Mouse (Mus musculus) heart, adult 8-10 months (tissue): ENCODE data around the gene Zeb2. TPM values are rescaled to one million over a fixed set of nuclear protein-coding genes. Genes with fewer than 3 reads are reported as not detected.
"Not testable (repeated sequence)": the region's sequence is repeated elsewhere in the genome, so short reads cannot be mapped to it uniquely, and the experiment has no call there.

Experiments used
- DNase-seq: peaks from one replicate; pipeline ENCODE4 v3.0.0; 2022; ENCODE audit warnings: low spot score
- total RNA-seq, 4 experiments: library from RNA; stranded (reverse); gene quantifications; 2 replicates each; pipeline ENCODE4 v1.2.4; 2022

Gene Zeb2
- total RNA-seq, 4 experiments from 2014 or later, result 41.1 to 54.9 (median 50.8) TPM

DNA sequence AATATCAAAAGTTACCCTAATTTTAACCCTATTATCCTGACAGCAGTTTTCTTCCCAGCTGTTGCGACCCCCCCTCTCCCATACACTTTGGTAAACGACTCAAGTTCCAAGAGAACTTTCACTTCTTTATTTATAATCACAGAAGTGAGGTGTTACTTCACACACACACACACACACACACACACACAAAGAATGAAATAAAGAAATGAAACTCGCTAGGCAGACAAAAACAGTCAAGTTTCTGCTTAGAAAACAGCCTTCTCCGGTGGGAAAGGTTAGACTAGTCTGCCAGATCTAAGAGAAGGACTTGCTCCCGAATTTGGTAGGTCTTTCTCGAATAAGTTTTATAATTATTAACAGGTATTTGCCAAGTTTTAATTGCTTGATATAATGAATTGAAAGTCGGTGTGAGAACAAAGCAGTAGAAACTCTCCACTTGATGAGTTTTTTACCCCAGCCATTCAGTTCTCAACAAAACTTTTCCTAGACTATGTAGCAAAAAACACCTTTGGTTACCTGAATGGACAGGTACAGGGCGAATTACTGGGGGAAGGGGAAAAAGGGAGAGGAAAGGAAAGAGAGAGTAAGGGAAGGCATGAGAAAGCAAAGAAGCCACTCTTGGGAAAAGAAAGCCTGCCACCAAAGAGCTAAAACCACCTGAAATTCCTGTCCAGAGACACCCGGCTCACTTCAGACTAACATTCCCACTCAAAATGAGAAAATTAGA, 5.0 kb downstream of the Zeb2 start:
- DNase-seq, result no peak

GRCm38 (mm10) chr2:45111571-45111970, 5.6 kb downstream of the Zeb2 start:
- not testable (repeated sequence) for DNase-seq

DNA sequence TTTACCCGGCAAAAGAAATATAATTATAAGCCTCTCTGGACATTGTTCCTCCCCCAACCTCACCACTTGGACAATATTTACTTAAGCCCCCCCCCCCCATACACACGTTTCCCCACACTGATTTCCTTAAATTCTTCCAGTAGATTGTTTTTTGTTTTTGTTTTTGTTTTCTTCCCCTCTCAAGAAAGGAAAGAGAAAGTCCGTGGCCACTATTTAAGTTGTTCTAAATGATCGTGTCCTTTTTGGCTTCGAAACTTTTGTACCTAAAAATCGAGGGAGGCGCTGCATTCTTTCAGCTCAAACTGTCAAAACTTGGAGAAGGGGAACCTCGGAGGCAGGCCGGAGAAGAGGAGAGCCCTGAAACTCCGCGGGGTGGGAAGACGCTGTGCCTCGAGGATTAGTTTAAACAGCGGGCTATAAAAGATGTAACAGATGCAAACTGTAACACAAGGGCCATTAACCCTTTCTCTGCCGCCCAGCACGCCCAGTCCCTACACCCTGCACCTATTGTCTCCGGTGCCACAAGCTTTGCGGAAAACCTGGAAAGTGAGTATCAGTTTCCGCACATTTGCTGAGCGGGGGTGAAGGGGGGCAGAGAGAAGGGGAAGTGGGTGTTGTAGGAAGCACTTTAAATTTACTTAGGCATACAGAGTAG, 6.3 kb downstream of the Zeb2 start:
- no peak for DNase-seq

DNA sequence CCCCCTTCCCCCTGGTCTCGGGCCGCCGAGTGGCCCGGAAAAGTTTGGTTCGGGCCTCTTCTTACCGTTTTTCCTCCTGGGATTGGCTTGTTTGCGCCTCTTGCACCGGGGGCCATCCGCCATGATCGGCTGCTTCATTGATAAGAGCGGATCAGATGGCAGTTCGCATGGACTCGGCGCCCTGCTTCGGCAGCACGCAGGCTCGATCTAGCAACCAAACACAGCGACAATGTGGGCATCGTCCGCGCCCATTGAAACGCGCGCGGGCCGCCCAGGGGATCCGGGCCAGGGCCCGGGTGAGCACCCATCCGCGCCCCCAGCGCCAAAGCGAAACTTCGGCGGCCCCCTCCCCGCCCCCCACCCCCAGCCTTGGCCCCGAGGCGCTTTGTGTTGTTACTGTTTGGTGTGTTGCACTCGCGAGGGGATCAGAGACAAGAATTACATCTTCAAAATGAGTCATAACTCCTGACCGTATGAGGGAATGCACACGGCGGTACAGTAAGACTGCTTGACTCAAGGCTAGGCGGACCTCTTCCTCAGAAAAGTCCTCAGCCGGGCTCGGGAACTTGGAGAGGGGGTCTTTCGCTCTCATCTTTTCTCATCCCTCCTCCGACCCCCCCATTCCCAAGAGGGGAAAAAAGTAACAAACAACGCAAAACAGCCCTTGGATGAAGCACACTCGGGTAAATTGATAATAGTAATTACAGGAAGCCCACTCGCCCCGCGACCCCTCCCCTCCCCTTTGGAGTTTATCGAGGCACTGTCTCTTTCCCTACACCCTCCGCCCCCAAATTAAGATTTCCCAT, 7.0 kb downstream of the Zeb2 start:
- DNase-seq, result no peak

DNA sequence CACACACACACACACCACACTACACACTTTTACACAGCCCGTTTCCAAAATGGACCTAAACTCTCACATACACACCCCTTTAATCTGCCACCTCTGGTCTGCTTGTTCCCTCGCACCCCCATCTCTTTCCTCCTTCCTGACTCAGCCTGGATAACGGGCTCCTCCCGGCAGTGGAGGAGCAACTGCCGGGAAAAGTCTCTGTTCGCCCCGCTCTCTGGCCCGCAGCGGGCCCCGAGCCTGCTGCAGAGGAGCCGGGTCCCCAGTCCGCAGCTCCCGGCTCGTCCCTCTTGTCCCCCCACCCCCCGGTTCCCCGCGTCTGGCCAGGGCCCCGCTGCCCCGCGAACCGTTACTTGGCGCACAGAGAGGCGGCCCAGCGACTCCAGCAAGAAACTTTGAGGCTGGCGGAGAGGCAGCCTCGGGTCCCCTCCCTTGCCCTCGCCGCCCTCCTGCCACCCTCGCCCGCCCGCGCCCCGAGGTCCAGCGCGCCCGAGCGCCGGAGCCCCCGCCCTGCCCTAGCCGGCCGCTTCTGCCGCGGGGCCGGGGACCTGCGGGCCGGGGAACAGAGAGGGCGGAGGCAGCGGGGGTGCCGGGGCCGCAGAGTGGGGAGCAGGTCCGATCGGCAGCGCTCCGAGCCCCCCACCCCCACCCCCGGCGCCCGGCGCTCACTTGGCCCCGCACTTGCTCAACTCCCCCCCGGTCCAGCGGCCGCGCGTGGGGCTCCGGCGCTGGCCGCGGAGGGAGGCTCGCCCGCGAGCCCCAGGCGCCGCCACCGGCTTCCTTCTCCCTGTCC, 7.8 kb downstream of the Zeb2 start:
- no peak for DNase-seq

DNA sequence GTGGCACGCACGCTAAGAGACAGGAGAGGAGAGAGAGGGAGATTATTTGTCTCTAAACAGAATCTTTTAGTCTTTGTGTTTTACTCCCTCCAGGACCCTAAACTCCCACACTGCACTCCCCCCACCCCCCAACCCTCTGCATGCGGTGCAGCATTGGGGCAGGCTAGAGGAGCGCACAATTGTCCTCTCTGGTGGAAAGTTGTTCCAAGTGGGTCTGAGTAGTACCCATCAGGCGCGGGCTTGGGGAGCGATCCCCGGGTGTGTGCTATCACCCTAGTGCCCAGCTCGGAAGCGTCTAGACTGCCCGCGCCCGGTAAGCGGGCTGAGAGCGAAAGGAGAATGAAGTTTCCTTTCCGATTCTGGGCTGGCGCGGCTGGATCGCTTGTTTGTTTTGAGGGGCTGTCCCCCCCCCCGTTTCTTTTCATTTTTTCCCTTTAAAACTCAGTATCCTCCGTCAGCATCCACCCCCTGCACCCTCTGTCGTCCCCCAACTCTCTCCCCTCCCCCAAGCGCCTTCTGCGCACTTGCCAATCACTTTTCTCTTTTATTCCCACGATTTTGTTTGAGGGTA, 8.6 kb downstream of the Zeb2 start:
- no peak for DNase-seq

DNA sequence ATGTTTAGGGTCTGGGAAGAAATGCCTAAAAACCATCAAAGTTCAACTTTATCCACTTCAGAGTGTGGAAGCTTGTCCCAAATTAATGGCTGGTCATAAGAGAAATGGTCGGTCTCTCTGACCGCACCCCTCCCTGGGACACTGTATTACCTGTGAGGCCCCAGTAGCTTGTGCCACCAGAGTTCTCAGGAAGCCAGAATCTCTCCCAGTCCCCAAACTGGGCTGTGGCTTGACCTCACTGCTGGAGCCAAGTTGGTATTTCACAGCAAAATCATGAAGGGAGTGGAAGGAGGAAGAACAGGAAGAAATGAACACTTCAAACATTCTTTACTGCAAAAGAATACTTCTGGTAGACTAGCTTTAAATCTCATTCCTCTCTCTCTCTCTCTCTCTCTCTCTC, 9.6 kb downstream of the Zeb2 start:
- DNase-seq, result no peak

DNA sequence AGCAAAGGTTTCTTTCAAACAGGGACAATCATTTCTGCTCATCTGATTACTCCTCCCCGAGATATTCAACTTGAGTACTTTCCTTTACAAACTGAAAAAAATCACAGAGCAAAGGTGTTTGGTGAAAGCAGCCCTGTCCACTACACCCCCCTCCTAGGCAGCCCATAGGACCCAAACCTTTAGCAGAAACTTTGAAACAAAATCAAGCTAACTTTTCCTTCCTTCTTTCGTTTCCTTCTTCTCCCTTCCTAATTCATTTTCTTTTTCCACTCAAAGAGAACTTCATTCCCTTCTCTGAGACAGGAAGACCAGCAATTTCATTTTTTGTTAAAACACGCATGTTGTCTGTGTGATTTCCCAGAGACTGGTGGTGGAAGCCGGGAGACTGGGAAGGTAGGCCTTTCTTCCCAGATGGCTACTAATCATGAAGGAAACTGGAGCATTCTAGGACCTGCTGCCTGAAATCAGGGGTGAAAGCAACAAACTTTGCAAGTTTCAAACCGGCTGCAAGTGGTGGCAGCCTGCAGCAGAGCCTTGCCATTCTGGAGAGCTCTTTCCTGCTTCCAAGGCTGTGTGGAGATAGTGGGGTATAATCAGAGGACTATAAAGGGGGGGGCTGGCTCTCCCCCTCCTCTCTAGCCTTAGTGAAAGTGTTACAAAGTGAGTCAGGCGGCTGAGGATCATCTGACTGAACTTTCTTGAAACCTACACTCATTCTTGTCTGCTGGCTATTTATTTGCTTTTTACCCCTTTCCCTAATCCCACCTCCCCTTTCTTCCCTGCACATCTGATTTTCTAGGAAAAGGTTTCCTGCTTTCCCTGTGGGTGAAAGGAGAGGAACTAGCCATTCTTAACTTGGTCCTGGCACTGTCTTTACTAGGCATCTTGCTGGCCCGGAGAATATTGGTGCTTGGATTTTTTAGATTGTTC, 11.0 kb downstream of the Zeb2 start:
- DNase-seq, result no peak

DNA sequence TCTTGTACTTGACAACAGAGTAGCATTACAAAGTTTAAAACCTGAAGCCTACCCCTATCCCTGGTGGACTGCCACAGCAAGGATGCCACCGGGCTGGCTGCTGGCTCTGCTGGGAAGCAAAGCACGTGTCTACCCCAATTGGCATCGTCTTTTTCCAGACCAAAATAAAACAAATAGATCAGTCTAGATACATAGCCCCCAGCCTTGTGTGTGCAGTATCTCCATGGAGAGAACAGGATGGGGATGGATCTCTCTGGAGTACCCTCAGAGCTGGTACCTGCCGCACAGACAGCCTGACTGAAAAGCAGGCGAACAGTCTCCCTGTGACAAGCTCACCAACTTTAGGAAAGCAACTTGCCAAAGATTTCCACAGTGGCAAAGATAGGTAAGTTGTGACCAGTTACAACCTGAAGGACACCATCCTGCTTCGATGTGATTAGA, 11.9 kb downstream of the Zeb2 start:
- DNase-seq, result no peak

- DNase-seq, result no peak
Measured at GRCm38 (mm10) chr2:45104511-45105055, 12.6 kb downstream of the Zeb2 start.

GRCm38 (mm10) chr2:45104066-45104465, 13.1 kb downstream of the Zeb2 start:
- no peak for DNase-seq

GRCm38 (mm10) chr2:45103021-45103983, 13.9 kb downstream of the Zeb2 start:
- no peak for DNase-seq

- no peak for DNase-seq
Measured at GRCm38 (mm10) chr2:45102191-45102638, 15.0 kb downstream of the Zeb2 start.

DNA sequence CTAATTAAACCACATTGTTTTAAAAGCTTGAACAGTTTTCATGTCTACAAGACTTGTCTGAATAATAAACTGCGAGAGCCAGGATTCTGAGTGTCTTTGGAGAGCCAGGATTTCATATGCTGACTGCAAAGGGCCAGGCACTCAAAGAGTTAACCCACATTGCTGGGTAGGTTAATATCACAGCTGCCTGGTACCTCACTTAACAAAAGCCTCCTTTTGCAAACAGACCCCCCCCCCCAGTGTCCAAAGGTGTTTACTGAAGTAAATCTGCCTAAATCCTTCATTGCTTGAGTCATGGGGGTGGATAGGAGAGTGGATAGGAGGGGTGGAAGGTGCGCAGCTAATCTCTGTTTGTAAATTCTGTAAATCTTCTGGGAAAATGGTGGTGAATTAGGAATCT, 15.6 kb downstream of the Zeb2 start:
- DNase-seq, result no peak

DNA sequence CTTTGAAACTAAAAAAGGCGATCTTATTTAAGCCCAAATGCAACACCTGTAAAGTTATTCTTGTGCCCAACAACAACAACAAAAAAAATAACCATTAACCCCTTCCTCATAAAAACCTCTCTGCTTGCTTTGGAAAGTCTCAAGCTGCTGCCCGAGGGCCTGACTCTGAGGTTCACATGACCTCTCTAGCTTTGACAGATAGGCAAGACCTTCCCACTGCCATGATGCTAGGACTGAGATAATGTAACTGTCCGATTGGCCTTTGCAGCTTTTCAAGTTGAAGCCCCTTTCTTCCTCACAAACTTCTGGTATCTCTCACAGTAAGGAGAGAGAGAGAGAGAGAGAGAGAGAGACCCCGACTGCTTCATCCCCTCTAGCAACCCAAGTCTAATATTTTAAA, 16.2 kb downstream of the Zeb2 start:
- DNase-seq, result no peak

- DNase-seq, result no peak
Measured at GRCm38 (mm10) chr2:45100628-45101027, 16.6 kb downstream of the Zeb2 start.

GRCm38 (mm10) chr2:45100017-45100416, 17.2 kb downstream of the Zeb2 start:
- DNase-seq, result no peak

DNA sequence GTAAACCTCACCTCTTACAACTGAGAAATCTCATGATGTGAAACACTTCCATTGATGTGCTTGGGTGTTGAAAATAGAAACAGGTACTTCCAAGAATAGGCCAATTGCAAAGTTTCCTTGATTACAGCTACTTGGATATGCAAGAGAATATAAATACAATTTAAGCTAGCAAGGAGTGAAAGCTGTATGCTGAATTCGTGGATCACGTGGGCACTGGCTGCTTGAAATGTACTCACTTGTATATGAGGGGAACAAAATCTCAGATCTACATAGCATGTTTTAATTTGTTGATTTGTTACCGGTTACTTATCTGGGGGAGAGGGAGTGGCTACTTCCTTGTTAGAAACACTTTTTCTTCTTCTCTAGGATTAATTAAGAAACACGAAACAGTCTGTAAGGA, 18.1 kb downstream of the Zeb2 start:
- no peak for DNase-seq

DNA sequence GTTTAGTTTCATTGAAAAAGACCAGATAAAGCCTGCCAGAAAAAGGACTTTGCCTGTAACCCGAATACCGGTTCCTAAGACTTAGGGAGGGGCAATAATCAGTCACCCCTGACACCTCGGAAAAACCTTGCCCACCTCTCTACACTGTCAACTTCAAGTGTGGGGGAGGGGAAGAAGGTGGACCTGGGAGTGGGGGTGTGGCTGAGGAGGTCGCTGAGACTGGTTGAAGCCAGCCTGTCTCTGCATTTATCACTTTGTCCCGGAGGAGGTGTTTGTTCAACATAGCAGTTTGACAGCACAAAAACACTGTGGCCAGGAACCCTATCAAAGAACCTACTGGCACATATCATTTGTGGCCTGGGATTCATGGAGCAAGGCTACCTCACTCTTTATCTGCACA, 19.2 kb downstream of the Zeb2 start:
- DNase-seq, result no peak
